Mouse (Mus musculus): ENCODE measurements around the gene Efcab3. TPM values are rescaled to one million over a fixed set of nuclear protein-coding genes. Genes with fewer than 3 reads are reported as not detected.
A peak's percentile ranks its signal among the peaks of the same experiment; 100 is the strongest.
"Not testable (repeated sequence)": the region's sequence is repeated elsewhere in the genome, so short reads cannot be mapped to it uniquely, and the experiment has no call there.

Efcab3 gene
- not detected in 2 replicates for total RNA-seq (2017)

DNA sequence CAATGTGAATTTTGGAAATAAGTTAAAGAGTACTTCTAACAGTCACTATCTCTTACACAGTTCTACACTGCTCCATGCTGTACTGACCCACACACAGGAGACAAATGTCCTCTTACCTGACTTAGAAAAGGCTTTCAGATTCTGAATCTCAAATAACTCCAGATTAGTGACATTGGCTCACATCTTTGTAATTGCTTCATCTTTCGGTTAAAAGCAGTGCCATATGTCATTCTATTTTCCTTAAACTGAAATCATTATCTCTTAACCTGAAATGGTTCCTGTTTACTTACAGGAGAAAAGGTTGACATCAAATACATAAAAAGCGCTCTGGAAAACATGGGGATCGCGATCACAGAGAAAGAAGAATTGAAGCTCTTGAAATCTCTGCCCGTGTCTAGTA, at the start of gene Efcab3:
TSS of gene Efcab3 (plus strand) at position 301 of the 400 bp plus-strand sequence.
- ATAC-seq (replicated peaks; ENCODE audit: low read depth, poor library complexity, severe bottlenecking), result no peak

DNA sequence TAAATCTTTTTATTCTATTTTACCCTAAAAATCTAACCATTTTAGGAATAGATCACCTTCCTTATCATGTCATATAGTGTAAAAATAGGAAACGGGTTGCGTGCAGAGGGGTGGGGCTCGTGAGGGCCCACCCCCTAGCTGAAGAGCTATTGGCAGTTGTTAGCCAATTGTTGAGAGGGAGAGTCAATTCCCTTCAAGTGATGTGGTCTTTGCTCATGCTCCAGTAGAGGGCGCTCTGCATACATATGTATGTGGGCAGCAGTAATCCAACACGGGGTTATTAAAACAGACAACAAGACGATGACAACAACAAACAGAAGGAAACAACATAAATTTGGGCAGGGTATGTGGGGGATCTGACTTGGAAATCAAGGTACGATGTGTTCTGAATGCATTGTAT, 42.3 kb upstream of the Efcab3 start:
- peak; percentile 60; the same call in 1 of the 2 replicates for ATAC-seq (replicated peaks; ENCODE audit: low read depth, poor library complexity, severe bottlenecking)

DNA sequence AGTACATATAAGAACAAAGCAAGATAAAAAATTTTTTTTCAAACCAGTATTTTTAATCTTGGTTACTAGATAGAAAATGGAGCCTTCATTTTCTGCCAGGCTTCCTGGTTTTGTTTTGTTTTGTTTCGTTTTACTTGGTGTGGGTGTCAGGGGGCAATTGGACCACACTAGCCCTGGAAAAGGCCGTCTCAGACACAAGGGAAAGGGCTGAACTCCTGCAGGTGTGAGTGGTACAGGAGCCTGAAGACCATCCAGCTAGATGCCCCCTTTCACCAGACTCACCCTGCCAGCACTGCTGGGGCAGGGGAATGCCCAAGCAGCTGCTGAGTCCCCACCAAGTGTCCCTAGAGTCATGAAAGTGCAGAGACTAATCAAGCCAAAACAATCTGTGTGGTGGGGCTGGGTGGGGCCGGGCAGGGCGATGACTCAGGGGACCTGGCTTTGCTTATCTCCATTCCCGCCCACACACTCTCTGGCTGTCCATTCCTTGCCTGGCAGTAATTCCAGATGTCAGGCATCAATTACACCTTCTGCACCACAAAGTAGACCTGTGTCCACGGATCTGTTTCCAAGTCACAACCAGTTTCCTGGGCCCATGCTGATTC, 34.5 kb upstream of the Efcab3 start:
- peak; percentile 60; the same call in 1 of the 2 replicates for ATAC-seq (replicated peaks; ENCODE audit: low read depth, poor library complexity, severe bottlenecking)

DNA sequence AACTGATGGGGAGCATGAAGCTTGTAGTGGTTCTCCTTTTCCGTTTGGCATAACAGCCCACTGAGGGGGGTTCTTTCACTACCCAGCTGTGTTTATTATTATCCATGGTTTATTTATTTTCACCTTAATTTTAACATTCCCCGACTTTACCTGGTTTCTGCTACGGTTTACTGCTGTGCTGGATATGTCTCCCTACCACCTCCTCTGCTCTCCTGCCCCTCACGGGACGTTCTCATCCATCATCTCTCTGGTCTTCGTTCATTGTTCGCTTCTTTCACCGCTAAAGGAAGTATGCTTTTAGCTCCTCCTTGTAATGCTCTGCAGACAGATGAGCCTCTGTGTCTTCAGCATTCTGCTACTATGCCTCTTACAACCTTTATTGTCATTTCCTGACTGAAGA, 33.9 kb upstream of the Efcab3 start:
- no peak for ATAC-seq (replicated peaks; ENCODE audit: low read depth, poor library complexity, severe bottlenecking)

DNA sequence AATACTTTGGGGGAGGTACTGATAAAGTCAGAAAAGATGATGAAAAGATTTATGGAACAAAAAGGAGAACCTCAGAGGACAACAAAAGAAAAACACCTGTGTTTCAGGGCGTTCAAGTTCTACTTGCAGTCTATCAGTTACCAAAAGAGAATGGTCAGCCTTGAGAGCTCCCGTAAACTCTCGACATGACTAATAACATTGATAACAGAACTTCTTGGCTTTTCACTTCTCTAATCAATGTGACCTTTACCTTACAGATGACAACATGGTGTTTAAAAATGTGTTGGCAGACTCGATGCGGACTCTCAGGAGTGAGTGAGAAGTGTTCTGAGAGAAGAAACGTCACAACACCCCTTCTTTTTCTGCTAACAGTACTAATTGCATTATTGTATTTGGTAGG, 33.2 kb upstream of the Efcab3 start:
- no peak for ATAC-seq (replicated peaks; ENCODE audit: low read depth, poor library complexity, severe bottlenecking)

DNA sequence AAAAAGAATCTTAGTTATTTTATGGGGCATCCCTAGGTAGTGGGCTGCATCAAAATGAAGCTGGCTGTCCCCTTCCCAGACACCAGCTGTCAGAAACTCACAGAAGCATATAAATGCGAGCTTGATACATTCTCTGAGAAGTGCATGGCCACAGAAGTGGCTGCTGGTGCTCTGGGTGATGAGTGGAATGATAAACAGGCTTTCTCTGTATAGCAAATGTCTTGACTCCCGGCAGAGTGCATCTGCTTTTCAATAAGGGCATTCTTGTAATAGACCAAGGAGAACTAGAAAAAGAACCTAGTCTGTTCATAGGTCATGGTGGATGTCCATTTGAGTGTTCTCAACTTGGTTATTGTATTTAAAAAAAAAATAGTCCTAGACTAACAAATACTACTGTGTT, 32.3 kb upstream of the Efcab3 start:
- no peak for ATAC-seq (replicated peaks; ENCODE audit: low read depth, poor library complexity, severe bottlenecking)

DNA sequence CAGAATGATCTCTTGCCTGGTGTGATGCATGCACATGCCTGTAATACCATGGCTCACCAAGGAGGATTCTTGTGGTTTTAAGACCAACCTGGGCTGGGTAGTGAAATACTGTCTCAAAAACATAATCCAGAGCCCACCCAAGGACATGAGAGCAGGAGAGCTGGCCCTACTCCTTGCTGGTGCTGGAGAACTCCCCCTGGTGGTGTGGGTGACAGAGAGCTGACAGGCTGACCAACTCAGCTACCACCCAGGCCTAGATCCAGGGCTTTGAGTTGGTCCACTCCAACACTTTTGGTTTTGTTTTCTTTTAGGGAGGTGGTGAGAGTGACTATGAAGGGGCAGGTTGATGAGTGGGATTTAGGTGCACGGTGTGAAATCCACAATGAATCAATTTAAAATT, 28.3 kb upstream of the Efcab3 start:
- no peak for ATAC-seq (replicated peaks; ENCODE audit: low read depth, poor library complexity, severe bottlenecking)

DNA sequence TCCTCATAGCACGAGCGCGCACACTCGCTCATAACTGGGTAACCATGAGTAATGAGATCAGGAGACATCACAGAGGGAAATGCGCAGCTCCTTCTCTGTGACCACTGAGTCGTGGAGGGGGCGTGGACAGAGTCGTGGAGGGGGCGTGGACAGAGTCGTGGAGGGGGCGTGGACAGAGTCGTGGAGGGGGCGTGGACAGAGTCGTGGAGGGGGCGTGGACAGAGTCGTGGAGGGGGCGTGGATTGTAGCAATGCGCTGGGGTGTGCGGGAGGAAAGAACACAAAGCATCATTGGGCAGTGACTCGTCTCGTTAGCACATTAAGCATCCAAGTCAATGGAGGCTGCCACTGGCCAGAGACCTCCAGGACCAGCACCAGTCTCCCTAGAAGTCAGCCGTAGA, 49.1 kb downstream of the Efcab3 start:
- not testable (repeated sequence) for ATAC-seq (replicated peaks; ENCODE audit: low read depth, poor library complexity, severe bottlenecking)

DNA sequence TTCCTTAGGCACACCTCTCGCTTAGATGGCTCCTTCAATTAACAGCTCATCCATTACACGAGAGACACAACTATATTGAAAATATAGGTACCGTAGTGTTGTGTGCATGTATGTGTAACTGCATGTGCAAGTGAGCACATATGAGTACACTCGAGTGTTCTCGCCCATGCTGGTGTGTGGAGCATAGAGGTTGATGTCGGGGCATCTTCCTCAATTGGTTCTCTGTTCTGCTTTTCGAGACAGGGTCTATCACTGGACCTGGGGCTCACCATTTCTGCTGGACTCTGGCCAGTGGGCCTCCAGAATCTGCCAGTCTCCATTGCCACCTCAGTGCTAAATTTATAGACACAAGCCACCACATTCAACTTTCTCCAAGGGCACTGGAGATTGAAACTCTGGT, 54.4 kb downstream of the Efcab3 start:
- no peak for ATAC-seq (replicated peaks; ENCODE audit: low read depth, poor library complexity, severe bottlenecking)

DNA sequence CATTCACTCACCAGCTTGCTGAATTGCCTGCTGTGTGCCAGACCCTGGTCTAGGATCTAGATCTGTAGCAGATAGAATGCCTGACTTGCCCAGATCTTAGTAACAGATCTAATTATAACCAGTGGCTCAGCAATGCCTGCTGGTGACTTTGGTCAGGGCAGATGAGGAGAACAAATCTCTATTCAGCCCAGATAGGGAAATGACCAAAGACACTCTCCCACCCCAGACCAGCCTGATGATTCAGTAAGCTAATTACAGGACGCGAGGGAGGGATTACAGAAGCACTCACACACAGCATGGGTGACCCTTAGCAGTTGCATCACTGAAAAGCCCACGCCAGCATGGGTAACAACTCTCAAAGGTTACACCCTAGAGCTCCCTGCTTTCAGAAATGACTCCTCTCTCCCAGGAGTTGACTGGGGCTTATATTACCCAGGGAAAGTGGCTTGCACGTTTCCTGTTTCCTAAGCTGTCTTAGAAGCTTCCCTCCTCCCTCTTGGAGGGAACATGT, 57.2 kb downstream of the Efcab3 start:
- no peak for ATAC-seq (replicated peaks; ENCODE audit: low read depth, poor library complexity, severe bottlenecking)

DNA sequence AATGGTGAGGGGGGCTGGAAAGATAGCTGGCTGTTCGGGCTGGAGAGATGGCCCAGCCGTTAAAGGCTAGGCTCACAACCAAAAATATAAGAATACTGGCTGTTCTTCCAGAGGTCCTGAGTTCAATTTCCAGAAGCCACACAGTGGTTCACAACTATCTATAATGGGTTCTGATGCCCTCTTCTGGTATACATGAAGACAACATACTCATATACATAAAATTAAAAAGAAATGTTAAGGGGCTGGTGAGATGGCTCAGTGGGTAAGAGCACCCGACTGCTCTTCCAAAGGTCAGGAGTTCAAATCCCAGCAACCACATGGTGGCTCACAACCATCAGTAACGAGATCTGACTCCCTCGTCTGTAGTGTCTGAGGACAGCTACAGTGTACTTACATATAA, 58.4 kb downstream of the Efcab3 start:
- ATAC-seq (replicated peaks; ENCODE audit: low read depth, poor library complexity, severe bottlenecking), result not testable (repeated sequence)

DNA sequence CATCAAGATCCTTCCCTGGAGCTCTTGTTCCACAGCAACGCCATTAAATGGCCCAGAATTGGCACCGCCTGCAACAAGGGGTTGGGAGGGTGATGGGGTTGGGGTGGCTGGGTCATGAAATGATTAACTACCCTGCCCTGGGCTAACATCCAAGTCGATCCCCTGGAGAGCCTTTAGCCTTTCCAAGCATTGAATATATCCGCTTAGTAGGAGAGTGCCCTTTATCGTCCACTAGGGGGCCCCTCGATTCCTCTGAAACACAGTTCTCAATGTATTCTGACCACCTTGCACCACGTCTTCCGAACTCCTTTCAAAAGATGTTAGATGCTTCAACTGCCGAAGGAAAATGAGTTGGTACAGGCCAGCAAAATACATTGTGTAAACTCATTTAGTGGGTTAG, 60.6 kb downstream of the Efcab3 start:
- ATAC-seq (replicated peaks; ENCODE audit: low read depth, poor library complexity, severe bottlenecking), result peak; percentile 63

DNA sequence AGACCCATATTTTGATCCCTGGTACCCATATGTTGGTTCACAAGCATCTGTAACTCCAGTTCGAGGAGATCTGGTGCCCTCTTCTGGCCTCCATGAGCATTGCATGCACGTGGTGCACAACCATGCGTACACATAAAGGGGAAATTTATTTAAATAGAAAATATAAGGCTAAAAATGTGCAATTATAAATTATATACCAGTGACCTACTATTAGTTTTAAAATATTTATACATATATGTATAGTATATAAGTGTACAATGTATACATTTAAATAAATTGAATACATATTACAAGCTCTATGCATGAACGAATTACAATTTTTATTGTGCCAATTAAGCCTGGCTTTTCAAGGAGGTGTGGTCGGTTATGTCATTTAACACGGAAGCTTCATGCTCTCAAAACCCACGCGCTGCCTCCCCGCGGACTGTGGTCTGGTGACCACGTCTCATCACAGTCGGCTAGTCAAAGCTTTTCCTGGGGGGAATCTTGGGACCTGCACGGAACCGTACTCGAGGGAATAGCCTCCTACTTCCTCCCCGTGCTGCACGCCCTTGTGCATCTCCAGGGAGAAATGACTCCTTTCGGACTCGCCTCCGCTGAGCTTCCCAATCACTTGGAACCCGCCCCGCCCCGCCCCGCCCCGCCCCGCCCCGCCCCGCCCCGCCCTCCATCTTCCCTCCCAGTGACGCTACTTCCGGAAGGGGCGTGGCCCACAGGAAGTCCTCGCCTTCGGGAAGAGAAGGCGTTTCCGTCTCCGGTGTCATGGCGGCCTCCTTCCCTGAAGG, 62.5 kb downstream of the Efcab3 start, which contains the start of gene Mettl2:
TSS of gene Mettl2 (plus strand) at position 691 of the 785 bp plus-strand sequence.
- ATAC-seq (replicated peaks; ENCODE audit: low read depth, poor library complexity, severe bottlenecking), result peak; percentile 85

DNA sequence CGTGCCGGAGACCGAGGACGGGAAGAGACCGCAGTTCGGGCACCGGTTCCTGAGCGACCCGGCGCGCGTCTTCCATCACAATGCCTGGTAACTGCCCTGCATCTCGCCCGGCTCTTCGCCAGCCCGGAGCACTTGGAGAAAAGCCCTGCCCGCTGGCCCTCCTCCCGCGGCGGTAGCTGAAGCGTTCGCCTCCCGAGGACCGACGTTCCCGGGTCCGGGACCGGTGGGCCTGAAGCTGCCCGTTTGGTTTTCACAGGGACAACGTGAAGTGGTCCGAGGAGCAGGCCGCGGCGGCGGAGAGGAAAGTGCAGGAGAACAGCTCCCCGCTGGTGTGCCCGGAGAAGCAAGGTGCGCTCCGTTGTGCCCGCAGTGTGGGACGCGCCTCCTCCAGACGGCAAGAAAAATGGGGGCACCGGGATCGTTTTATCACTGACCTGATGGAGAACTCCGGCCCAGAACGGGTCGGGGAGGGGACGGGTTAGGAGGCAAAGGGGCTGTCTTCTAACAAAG, 63.2 kb downstream of the Efcab3 start:
- ATAC-seq (replicated peaks; ENCODE audit: low read depth, poor library complexity, severe bottlenecking), result peak; percentile 10; the same call in 1 of the 2 replicates

DNA sequence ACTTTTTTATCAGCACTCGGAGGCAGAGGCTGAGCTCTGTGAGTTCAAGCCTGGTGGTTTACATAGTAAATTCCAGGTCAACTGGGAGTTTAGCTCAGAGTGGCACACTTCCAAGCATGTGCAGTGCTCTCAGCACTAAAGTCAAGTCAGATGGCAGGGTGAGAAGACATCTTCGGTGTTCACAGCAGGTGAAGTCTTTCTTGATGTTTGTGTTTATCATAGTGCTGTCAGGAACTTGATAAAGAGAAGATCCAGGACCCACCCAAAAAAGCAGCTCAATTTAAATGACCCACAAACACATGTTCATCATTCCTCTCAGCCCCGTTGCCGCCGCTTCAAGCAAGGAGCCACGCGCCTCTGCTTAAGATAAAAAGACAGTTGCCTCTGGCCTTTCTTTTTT, 72.3 kb downstream of the Efcab3 start:
- ATAC-seq (replicated peaks; ENCODE audit: low read depth, poor library complexity, severe bottlenecking), result peak; percentile 29; the same call in 1 of the 2 replicates

DNA sequence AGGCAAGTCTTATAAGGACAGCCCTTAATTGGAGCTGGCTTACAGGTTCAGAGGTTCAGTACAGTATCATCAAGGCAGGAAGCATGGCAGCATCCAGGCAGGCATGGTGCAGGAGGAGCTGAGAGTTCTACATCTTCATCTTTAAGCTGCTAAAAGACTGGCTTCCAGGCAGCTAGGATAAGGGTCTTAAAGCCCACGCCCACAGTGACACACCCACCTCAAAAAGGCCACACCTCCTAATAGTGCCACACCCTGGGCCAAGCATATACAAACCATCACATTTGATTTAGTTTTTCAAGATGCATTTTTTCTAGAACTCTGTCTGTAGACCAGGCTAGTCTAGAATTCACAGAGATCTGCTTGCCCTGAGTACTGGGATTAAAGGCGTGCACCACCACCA, 73.9 kb downstream of the Efcab3 start:
- ATAC-seq (replicated peaks; ENCODE audit: low read depth, poor library complexity, severe bottlenecking), result not testable (repeated sequence)

DNA sequence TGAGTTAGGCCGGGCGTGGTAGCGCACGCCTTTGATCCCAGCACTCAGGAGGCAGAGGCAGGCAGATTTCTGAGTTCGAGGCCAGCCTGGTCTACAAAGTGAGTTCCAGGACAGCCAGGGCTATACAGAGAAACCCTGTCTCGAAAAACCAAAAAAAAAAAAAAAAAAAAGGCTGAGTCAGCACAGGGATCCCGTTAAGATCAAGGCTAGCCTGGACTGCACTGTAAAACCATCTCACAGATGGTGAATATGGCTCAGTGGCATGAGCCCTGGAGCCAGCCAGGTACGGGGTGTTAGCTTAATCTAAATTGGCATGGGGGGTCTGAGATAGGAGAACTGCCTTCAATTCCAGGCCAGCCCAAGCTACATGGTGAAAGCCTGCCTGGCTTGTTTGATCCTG, 77.1 kb downstream of the Efcab3 start:
- not testable (repeated sequence) for ATAC-seq (replicated peaks; ENCODE audit: low read depth, poor library complexity, severe bottlenecking)

DNA sequence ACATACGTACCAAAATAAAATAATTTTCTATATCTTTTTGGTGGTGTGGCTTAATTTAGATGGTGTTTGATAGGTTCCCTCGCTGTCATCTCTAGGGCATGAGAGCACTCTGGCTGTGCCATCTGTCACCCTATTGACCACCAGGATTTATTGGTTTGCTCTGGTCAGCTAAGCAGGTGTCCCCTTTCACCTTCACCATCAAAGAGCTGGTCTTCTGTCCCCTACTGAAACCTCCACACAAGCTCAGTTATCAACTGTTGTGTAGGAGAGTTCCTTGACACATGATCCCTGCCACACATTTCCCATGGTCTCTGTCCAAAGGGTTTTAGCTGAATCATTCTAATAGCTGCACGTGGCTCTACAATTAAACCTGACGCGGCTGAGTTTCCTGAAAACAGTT, 77.7 kb downstream of the Efcab3 start:
- no peak for ATAC-seq (replicated peaks; ENCODE audit: low read depth, poor library complexity, severe bottlenecking)

DNA sequence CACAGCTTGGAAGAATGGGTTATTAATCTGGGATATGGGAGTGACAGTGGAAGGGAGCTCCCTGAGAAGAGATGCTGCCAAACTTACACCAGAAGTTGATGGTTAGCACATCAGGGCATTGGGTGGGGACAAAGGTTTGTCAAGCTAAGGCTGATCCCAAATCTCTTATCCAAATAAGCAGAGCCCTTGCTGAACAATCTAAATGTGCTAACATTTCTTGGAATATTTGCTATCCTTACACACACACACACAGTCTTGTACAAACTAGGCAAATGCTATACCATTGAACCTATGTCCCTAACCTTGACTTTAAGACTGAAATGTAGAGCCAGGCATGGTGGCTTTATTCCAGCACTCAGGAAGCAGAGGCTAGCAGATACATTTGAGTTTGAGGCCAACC, 80.2 kb downstream of the Efcab3 start:
- no peak for ATAC-seq (replicated peaks; ENCODE audit: low read depth, poor library complexity, severe bottlenecking)

DNA sequence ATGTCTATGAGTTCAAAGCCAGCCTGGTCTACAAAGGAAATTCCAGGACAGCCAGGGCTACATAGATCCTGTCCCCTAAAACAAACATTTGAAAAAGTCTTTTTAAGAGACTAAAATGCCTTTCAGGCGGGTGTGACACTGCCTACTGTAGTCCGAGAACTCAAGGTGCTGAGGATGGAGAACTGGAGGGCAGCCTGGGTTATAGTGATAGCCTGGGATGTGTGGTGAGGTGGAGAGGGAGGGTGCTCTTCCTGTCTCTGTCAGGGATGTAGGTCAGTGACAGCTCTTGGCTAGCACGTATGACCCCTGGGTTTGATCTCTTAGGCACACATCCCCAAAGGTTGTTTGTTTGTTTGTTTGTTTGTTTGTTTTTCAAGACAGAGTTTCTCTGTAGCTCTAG, 80.7 kb downstream of the Efcab3 start:
- no peak for ATAC-seq (replicated peaks; ENCODE audit: low read depth, poor library complexity, severe bottlenecking)

DNA sequence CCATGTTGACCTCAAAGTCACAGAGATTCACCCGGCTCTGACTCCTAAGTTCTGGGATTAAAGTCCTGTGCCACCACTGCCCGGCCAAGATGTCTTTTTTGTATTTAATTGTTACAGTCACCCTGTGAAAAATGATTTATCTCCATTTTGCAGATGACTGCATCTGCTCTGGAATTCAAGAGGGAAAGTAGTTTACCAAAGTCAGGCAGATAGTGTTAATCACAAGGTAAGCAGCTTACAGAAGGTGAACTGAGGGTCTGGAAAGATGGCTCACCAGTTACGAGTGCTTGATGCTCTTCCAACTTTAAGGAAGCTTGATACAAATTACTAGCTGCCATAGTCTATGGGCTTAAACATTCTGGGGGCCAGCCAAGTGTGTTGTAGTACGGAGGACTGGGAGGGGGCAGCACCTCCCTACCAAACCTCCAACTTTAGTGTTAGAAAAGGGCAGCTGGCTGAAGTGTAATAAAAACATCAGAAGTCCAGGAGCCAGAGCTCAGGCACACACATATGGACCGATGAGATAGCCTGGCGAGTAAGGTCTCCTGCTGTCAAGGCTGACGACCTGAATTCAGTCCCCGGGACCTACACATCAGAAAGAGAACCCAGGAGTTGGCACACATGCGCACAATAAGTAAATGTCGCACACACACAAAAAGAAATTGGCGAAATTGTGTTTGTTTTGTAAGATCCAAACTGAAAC, 81.3 kb downstream of the Efcab3 start:
- ATAC-seq (replicated peaks; ENCODE audit: low read depth, poor library complexity, severe bottlenecking), result no peak

All from common myeloid progenitor, adult 5-6 weeks (primary cell).